Mouse (Mus musculus) liver, embryonic 14.5 days (tissue): ENCODE measurements around the gene Chrm5.

Source experiments
- CTCF ChIP-seq: IDR thresholded peaks from 2 replicates; pipeline ENCODE4 v1.5.1; 2016; ENCODE audit warnings: antibody characterized with exemption, low read depth, control low read depth
- EP300 ChIP-seq: IDR thresholded peaks from 2 replicates; pipeline ENCODE4 v1.6.1; 2016; ENCODE audit warnings: antibody characterized with exemption, low read depth

DNA sequence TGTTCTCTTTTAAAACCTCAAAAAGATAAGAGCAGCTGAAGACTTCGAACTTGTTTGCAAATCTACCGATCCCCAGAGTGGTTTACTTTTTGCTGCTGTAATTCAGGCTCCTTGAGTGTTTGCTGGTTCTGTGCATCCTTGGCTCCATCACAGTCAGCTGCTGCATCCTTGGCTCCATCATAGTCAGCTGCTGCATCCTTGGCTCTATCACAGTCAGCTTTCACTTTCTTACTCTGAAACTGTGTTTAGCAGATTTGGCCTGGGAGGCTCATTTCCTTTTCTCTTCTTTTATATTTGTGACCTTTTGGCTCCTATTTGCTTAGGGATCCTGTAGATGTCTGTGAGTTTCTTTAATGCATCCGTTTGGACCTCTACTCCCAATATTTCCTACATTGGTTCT lies 36.6 kb upstream of the Chrm5 start:
- TF ChIP-seq CTCF (no peak), EP300 (no peak)
